Mouse (Mus musculus) large intestine, adult 2 months (tissue): ENCODE measurements around the gene Rsc1a1. TPM values are rescaled to one million over a fixed set of nuclear protein-coding genes. Genes with fewer than 3 reads are reported as not detected.

Source experiments
- DNase-seq: peaks from one replicate; pipeline ENCODE4 v3.0.0-alpha.2; 2012; ENCODE audit warnings: low read depth, low spot score
- WGBS: fragments of 180-500 bp; shearing (Covaris S2); methylation state at CpG from one replicate; pipeline ENCODE4 v1.1.7; 2018; 5-methylcytosine and 5-hydroxymethylcytosine counted together
- polyA plus RNA-seq: library from polyadenylated mRNA; depleted of rRNA; stranded (reverse); fragments of >200 nt; gene quantifications from 2 replicates; pipeline ENCODE4 v1.2.3, GENCODE M21; 2012; rRNA removed

Rsc1a1 gene
- polyA plus RNA-seq = 13.5 and 19.5 TPM in 2 replicates

GRCm38 (mm10) chr4:141685499-141685898, at the start of gene Rsc1a1:
Gene Rsc1a1 (minus strand): TSS chr4:141685599.
- WGBS = 92% methylated on average over 6 of the region's 6 CpGs

GRCm38 (mm10) chr4:141735206-141735560, 49.8 kb upstream of the Rsc1a1 start:
- WGBS = 31% methylated on average over 9 of the region's 9 CpGs
- DNase-seq = no peak

More at GRCm38 (mm10) chr4:141685499-141685898, at the start of gene Rsc1a1:
- DNase-seq = no peak

GRCm38 (mm10) chr4:141734446-141735205, 49.2 kb upstream of the Rsc1a1 start:
- DNase-seq = no peak
- 9% methylated on average over 24 of the region's 24 CpGs for WGBS

- WGBS = 36% methylated on average over 5 of the region's 5 CpGs
- no peak for DNase-seq
These were observed 46.4 kb upstream of the Rsc1a1 start for GRCm38 (mm10) chr4:141731766-141732165.

GRCm38 (mm10) chr4:141730401-141730800, 45.0 kb upstream of the Rsc1a1 start:
- 87% methylated on average over 13 of the region's 13 CpGs for WGBS
- no peak for DNase-seq

GRCm38 (mm10) chr4:141729266-141729665, 43.9 kb upstream of the Rsc1a1 start:
- WGBS = 38% methylated on average over 3 of the region's 3 CpGs
- DNase-seq = peak; percentile 94

GRCm38 (mm10) chr4:141725738-141726137, 40.3 kb upstream of the Rsc1a1 start:
- WGBS = 24% methylated on average over 3 of the region's 3 CpGs
- DNase-seq = no peak

GRCm38 (mm10) chr4:141725277-141725676, 39.9 kb upstream of the Rsc1a1 start:
- DNase-seq = no peak
- 30% methylated on average over 5 of the region's 5 CpGs for WGBS

GRCm38 (mm10) chr4:141724594-141724993, 39.2 kb upstream of the Rsc1a1 start:
- 63% methylated on average over 11 of the region's 11 CpGs for WGBS
- DNase-seq = no peak

- 7% methylated on average over 13 of the region's 13 CpGs for WGBS
- no peak for DNase-seq
These were observed 38.3 kb upstream of the Rsc1a1 start for GRCm38 (mm10) chr4:141723673-141724068.

GRCm38 (mm10) chr4:141722731-141723672, 37.6 kb upstream of the Rsc1a1 start, which contains the start of gene Ddi2:
Gene Ddi2 (minus strand): TSS chr4:141723419.
- 1% methylated on average over 101 of the region's 105 CpGs for WGBS
- no peak for DNase-seq

- WGBS = 5% methylated on average over 6 of the region's 6 CpGs
- DNase-seq = no peak
These were observed 36.6 kb upstream of the Rsc1a1 start for GRCm38 (mm10) chr4:141721961-141722360.

- 4% methylated on average over 6 of the region's 6 CpGs for WGBS
These were observed 35.5 kb upstream of the Rsc1a1 start for GRCm38 (mm10) chr4:141720761-141721523.

GRCm38 (mm10) chr4:141719304-141719703, 33.9 kb upstream of the Rsc1a1 start:
- no peak for DNase-seq
- WGBS = 82% methylated on average over 1 of the region's 1 CpGs

More at GRCm38 (mm10) chr4:141720761-141721523, 35.5 kb upstream of the Rsc1a1 start:
- no peak for DNase-seq

GRCm38 (mm10) chr4:141717633-141718032, 32.2 kb upstream of the Rsc1a1 start:
- no peak for DNase-seq
- 70% methylated on average over 4 of the region's 4 CpGs for WGBS

GRCm38 (mm10) chr4:141715027-141715426, 29.6 kb upstream of the Rsc1a1 start:
- 56% methylated on average over 2 of the region's 2 CpGs for WGBS
- DNase-seq = no peak

- WGBS = 41% methylated on average over 5 of the region's 5 CpGs
- no peak for DNase-seq
These were observed 28.3 kb upstream of the Rsc1a1 start for GRCm38 (mm10) chr4:141713598-141714142.

- 94% methylated on average over 1 of the region's 1 CpGs for WGBS
- DNase-seq = no peak
These were observed 25.9 kb upstream of the Rsc1a1 start for GRCm38 (mm10) chr4:141711250-141711649.

GRCm38 (mm10) chr4:141708971-141709370, 23.6 kb upstream of the Rsc1a1 start:
- 80% methylated on average over 2 of the region's 2 CpGs for WGBS

More at GRCm38 (mm10) chr4:141708971-141709370, 23.6 kb upstream of the Rsc1a1 start:
- no peak for DNase-seq
